Mouse (Mus musculus) common myeloid progenitor, adult 5-6 weeks (primary cell): Measurements from ENCODE around the gene Cbfa2t3. TPM values are rescaled to one million over a fixed set of nuclear protein-coding genes. Genes with fewer than 3 reads are reported as not detected.

ENCODE experiments used
- ATAC-seq: replicated peaks from 2 replicates; pipeline ENCODE4 v1.8.0; 2016; ENCODE audit warnings: low read depth, mild to moderate bottlenecking, moderate TSS enrichment, inconsistent platforms; ENCODE audit not compliant: poor library complexity, severe bottlenecking
- total RNA-seq: library from RNA; stranded (forward); fragments of 200-1000, 187-1606 nt; gene quantifications from 2 replicates; pipeline ENCODE4 v1.2.3, GENCODE M21; 2017

Cbfa2t3 gene
- total RNA-seq, 1 experiment from 2014 or later, result 28.2 TPM

GRCm38 (mm10) chr8:122618660-122619378 lies 80.1 kb downstream of the Cbfa2t3 start:
- no peak for ATAC-seq

GRCm38 (mm10) chr8:122617947-122618546 lies 80.9 kb downstream of the Cbfa2t3 start:
- ATAC-seq, result peak; percentile 70

- ATAC-seq, result no peak
Measured at GRCm38 (mm10) chr8:122616181-122616905, 82.6 kb downstream of the Cbfa2t3 start.

GRCm38 (mm10) chr8:122611295-122612133 lies 87.4 kb downstream of the Cbfa2t3 start, which contains the start of the genes Galns and Trappc2l:
TSS of gene Galns (minus strand) at chr8:122611463.
TSS of gene Trappc2l (plus strand) at chr8:122611640.
- ATAC-seq, result peak; percentile 97

GRCm38 (mm10) chr8:122610612-122611277 lies 88.2 kb downstream of the Cbfa2t3 start:
- ATAC-seq, result peak; percentile 31

- ATAC-seq, result no peak
Measured at GRCm38 (mm10) chr8:122610209-122610608, 88.7 kb downstream of the Cbfa2t3 start.

GRCm38 (mm10) chr8:122606810-122607209 lies 92.1 kb downstream of the Cbfa2t3 start:
- no peak for ATAC-seq

GRCm38 (mm10) chr8:122605367-122605766 lies 93.5 kb downstream of the Cbfa2t3 start:
- 0 out of 2 replicates have a peak, but pooled peaks have one; percentile 11 for ATAC-seq

- ATAC-seq, result no peak
Measured at GRCm38 (mm10) chr8:122604640-122605039, 94.3 kb downstream of the Cbfa2t3 start.

GRCm38 (mm10) chr8:122600666-122601065 lies 98.2 kb downstream of the Cbfa2t3 start:
- no peak for ATAC-seq

GRCm38 (mm10) chr8:122596031-122596430 lies 102.9 kb downstream of the Cbfa2t3 start:
- ATAC-seq, result peak; percentile 31

GRCm38 (mm10) chr8:122593783-122594507 lies 105.0 kb downstream of the Cbfa2t3 start:
- no peak for ATAC-seq

GRCm38 (mm10) chr8:122593240-122593639 lies 105.7 kb downstream of the Cbfa2t3 start:
- ATAC-seq, result peak; percentile 44

- no peak for ATAC-seq
Measured at GRCm38 (mm10) chr8:122586749-122587148, 112.2 kb downstream of the Cbfa2t3 start.

GRCm38 (mm10) chr8:122586171-122586570 lies 112.7 kb downstream of the Cbfa2t3 start:
- ATAC-seq, result no peak

- ATAC-seq, result no peak
Measured at GRCm38 (mm10) chr8:122585411-122585891, 113.5 kb downstream of the Cbfa2t3 start.

- no peak for ATAC-seq
Measured at GRCm38 (mm10) chr8:122584981-122585380, 113.9 kb downstream of the Cbfa2t3 start.

- no peak for ATAC-seq
Measured at GRCm38 (mm10) chr8:122580926-122581325, 118.0 kb downstream of the Cbfa2t3 start.

GRCm38 (mm10) chr8:122579196-122579595 lies 119.7 kb downstream of the Cbfa2t3 start:
- ATAC-seq, result no peak
